Mouse (Mus musculus) erythroblast, embryonic 14.5 days (primary cell): Measurements from ENCODE around the gene Por.

Experiments
- GATA1 ChIP-seq: IDR thresholded peaks from 2 replicates; pipeline ENCODE4 v1.6.1; 2012; ENCODE audit warnings: low read length, inconsistent platforms, mixed read lengths
- TAL1 ChIP-seq: IDR thresholded peaks from 3 replicates; pipeline ENCODE4 v1.6.1; 2012; ENCODE audit warnings: low read length, inconsistent platforms, mixed read lengths

GRCm38 (mm10) chr5:135641028-135641427, 28.8 kb upstream of the Por start:
- TF ChIP-seq TAL1 (no peak), GATA1 (no peak)
